Mouse (Mus musculus) ES-Bruce4 (cell line): ENCODE data around the gene Kalrn. TPM values are rescaled to one million over a fixed set of nuclear protein-coding genes. Genes with fewer than 3 reads are reported as not detected.
A peak's percentile ranks its signal among the peaks of the same experiment; 100 is the strongest.

Source experiments
- H3K27ac ChIP-seq: 2 replicates; pipeline ENCODE4 v1.5.1; 2012; ENCODE audit warnings: low read length, inconsistent platforms; ENCODE audit not compliant: insufficient read depth
- H3K27me3 ChIP-seq: 2 replicates; pipeline ENCODE4 v1.6.1; 2012; ENCODE audit warnings: mild to moderate bottlenecking, low read length, inconsistent platforms; ENCODE audit not compliant: control insufficient read depth, poor library complexity, insufficient read depth, severe bottlenecking
- H3K36me3 ChIP-seq: 2 replicates; pipeline ENCODE4 v1.6.1; 2012; ENCODE audit warnings: inconsistent platforms, mild to moderate bottlenecking, low read length, moderate library complexity; ENCODE audit not compliant: control insufficient read depth, poor library complexity, insufficient read depth, severe bottlenecking
- H3K4me1 ChIP-seq: one replicate; pipeline ENCODE4 v1.8.1; 2011; ENCODE audit warnings: low read length; ENCODE audit not compliant: control insufficient read depth, insufficient read depth
- H3K4me3 ChIP-seq: 2 replicates; pipeline ENCODE4 v1.5.1; 2011; ENCODE audit warnings: low read depth, mild to moderate bottlenecking, low read length
- H3K9ac ChIP-seq: 2 replicates; pipeline ENCODE4 v1.6.1; 2012; ENCODE audit warnings: low read depth, mild to moderate bottlenecking, inconsistent platforms; ENCODE audit not compliant: poor library complexity, severe bottlenecking
- H3K9me3 ChIP-seq: replicated peaks from 2 replicates; pipeline ENCODE4 v1.6.1; 2012; ENCODE audit warnings: mild to moderate bottlenecking, low read length, inconsistent platforms; ENCODE audit not compliant: control insufficient read depth, poor library complexity, insufficient read depth, severe bottlenecking
- CTCF ChIP-seq: IDR thresholded peaks from one replicate; pipeline ENCODE4 v1.8.1; 2011; ENCODE audit warnings: low read depth, low read length
- EP300 ChIP-seq: IDR thresholded peaks from 2 replicates; pipeline ENCODE4 v1.6.1; 2011; ENCODE audit warnings: low read depth, low read length; ENCODE audit not compliant: insufficient read depth
- POLR2A ChIP-seq: IDR thresholded peaks from one replicate; pipeline ENCODE4 v1.8.1; 2011; ENCODE audit warnings: low read length; ENCODE audit not compliant: insufficient read depth
- polyA plus RNA-seq: library from polyadenylated mRNA; stranded (reverse); fragments of >200 nt; gene quantifications from 2 replicates; pipeline ENCODE4 v1.2.4, GENCODE M21; 2011; ENCODE audit warnings: low read depth; ENCODE audit not compliant: missing spikeins, insufficient read depth, insufficient read length

The Kalrn gene
- polyA plus RNA-seq, 1 experiment = 8.2 TPM

GRCm38 (mm10) chr16:34274607-34275006, 298.7 kb downstream of the Kalrn start:
- H3K9ac ChIP-seq = no peak overlapping the region
- TF ChIP-seq POLR2A (no peak), CTCF (no peak), EP300 (no peak)

GRCm38 (mm10) chr16:34271476-34271875, 301.9 kb downstream of the Kalrn start:
- Histone ChIP-seq H3K9ac (no peak overlapping the region), H3K9me3 (no peaks in the 10 kb centered on the region), H3K27me3 (no peaks in the 10 kb centered on the region), H3K4me3 (no peak overlapping the region), H3K4me1 (no peaks in the 10 kb centered on the region), H3K27ac (no peak overlapping the region), H3K36me3 (no peaks in the 10 kb centered on the region)
- TF ChIP-seq CTCF (no peak), POLR2A (no peak), EP300 (no peak)

More at GRCm38 (mm10) chr16:34274607-34275006, 298.7 kb downstream of the Kalrn start:
- Histone ChIP-seq H3K27me3 (no peaks in the 10 kb centered on the region), H3K9me3 (no peaks in the 10 kb centered on the region), H3K36me3 (no peaks in the 10 kb centered on the region), H3K4me1 (no peaks in the 10 kb centered on the region), H3K4me3 (no peak overlapping the region), H3K27ac (no peak overlapping the region)

DNA sequence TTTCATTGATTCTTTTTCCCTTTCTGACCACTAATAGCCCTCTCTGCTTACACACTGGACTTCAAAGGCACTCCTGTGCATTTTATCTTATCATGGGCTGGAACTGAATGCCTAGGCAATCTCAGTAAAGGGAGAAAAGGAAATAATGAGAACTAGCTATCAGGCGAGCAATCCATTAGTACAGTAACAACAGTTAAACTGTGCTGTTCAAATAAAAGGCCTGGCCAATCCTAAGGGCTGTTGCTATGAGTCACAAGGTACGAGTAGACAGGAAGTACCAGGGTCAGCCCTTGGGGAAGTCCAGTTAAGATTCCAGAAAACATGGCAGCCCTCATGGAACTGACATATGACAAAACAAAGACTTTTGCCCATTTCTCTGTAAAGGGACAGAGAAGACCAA, 302.7 kb downstream of the Kalrn start:
- Histone ChIP-seq H3K27ac (no peak overlapping the region), H3K9me3 (no peaks in the 10 kb centered on the region), H3K4me1 (no peaks in the 10 kb centered on the region), H3K36me3 (no peaks in the 10 kb centered on the region), H3K27me3 (no peaks in the 10 kb centered on the region), H3K9ac (no peak overlapping the region), H3K4me3 (no peak overlapping the region)
- TF ChIP-seq EP300 = no peak
- TF ChIP-seq CTCF = no peak
- no peak for TF ChIP-seq POLR2A

DNA sequence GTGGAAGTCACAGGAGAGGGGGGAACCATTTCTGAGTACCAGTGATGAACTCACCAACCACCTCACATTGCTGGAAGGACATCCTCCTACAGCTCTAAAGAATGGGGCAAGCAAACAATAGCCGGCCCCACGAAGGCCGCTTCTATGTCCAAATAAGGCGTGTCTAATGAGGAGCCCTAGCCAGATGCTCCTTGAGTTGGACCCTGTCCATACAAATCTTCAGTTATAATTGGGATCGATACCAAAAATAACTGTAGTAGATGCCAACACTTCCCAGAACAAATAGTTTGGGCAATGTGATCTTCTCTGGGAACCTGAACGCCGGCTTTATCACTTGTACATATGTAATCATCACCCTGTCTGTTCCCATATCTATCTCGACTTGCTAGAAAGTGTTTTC, 303.7 kb downstream of the Kalrn start:
- Histone ChIP-seq H3K9me3 (no peaks in the 10 kb centered on the region), H3K27ac (no peak overlapping the region), H3K4me3 (no peak overlapping the region), H3K9ac (no peak overlapping the region), H3K36me3 (no peaks in the 10 kb centered on the region), H3K27me3 (no peaks in the 10 kb centered on the region), H3K4me1 (no peaks in the 10 kb centered on the region)
- TF ChIP-seq EP300 (no peak), CTCF (no peak), POLR2A (no peak)

DNA sequence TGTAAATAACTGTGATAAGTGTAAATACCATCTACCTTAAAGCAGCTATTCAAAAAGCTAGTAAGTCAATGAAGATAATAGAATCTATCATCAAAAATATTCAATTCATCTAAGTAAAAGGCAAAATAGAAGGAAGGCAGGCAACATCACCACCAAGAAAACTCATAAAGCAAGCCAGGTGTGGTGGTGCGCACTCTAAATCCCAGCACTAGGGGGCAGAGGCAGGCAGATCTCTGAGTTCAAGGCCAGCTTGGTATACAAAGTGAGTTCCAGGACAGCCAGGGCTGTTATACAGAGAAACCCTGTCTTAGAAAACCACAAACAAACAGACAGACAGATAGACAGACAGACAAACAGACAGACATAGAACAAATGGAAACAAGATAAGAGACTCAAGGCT, 305.6 kb downstream of the Kalrn start:
- Histone ChIP-seq H3K4me1 (no peaks in the 10 kb centered on the region), H3K27ac (no peak overlapping the region), H3K4me3 (no peak overlapping the region), H3K36me3 (no peaks in the 10 kb centered on the region), H3K9ac (no peak overlapping the region), H3K27me3 (no peaks in the 10 kb centered on the region), H3K9me3 (no peaks in the 10 kb centered on the region)
- TF ChIP-seq CTCF (peak; percentile 41), POLR2A (no peak)

DNA sequence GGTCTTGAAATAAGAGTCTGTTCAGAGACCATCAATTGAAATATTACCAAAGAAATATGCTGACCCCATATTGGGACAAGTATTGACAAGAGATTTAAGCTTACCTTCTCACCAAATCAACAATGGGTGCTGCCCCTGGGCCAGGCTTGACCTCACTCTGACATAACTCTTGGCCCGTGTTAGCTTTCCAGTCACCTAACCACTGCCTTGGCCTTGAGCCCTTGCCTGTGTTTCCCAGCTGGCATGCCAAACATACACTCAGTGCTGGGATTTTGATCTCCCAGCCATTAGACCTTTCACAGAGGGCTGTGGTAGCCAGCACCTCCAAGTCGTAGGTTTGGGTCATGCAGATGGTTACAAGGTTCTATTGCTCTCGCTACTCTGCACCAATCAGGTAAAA, 308.7 kb downstream of the Kalrn start:
- TF ChIP-seq EP300 (no peak), POLR2A (no peak), CTCF (no peak)
- no peaks in the 10 kb centered on the region for H3K36me3 ChIP-seq
- no peak overlapping the region for H3K4me3 ChIP-seq
- no peak overlapping the region for H3K27ac ChIP-seq
- H3K9ac ChIP-seq = no peak overlapping the region
- H3K27me3 ChIP-seq = no peaks in the 10 kb centered on the region
- H3K9me3 ChIP-seq = no peaks in the 10 kb centered on the region
- no peaks in the 10 kb centered on the region for H3K4me1 ChIP-seq
